Mouse (Mus musculus) brain, adult 2 months (tissue): ENCODE measurements around the gene Gm9945.

ENCODE experiments used
- DNase-seq: peaks from one replicate; pipeline ENCODE4 v3.0.0; 2011; ENCODE audit warnings: low read depth, low spot score

Gene Gm9945

GRCm38 (mm10) chr11:53493243-53493955, 13.4 kb downstream of the Gm9945 start:
- no peak for DNase-seq

- peak; percentile 88 for DNase-seq
Observed at GRCm38 (mm10) chr11:53495417-53495816, 15.5 kb downstream of the Gm9945 start.

GRCm38 (mm10) chr11:53496946-53497345, 17.0 kb downstream of the Gm9945 start:
- DNase-seq, result peak; percentile 90

- no peak for DNase-seq
Observed at GRCm38 (mm10) chr11:53500569-53500968, 20.6 kb downstream of the Gm9945 start.

- DNase-seq, result peak; percentile 88
Observed at GRCm38 (mm10) chr11:53502039-53502765, 22.2 kb downstream of the Gm9945 start.

GRCm38 (mm10) chr11:53503738-53504137, 23.8 kb downstream of the Gm9945 start:
- no peak for DNase-seq

- DNase-seq, result no peak
Observed at GRCm38 (mm10) chr11:53504376-53504775, 24.4 kb downstream of the Gm9945 start.

- DNase-seq, result peak; percentile 99
Observed at GRCm38 (mm10) chr11:53505026-53505663, 25.2 kb downstream of the Gm9945 start.

- DNase-seq, result peak; percentile 68
Observed at GRCm38 (mm10) chr11:53507098-53507805, 27.3 kb downstream of the Gm9945 start.

GRCm38 (mm10) chr11:53508152-53508551, 28.2 kb downstream of the Gm9945 start:
- DNase-seq, result no peak

- no peak for DNase-seq
Observed at GRCm38 (mm10) chr11:53508591-53508990, 28.6 kb downstream of the Gm9945 start.

- DNase-seq, result no peak
Observed at GRCm38 (mm10) chr11:53510351-53510750, 30.4 kb downstream of the Gm9945 start.

- no peak for DNase-seq
Observed at GRCm38 (mm10) chr11:53516775-53517627, 37.0 kb downstream of the Gm9945 start.

GRCm38 (mm10) chr11:53518759-53519158, 38.8 kb downstream of the Gm9945 start:
- no peak for DNase-seq

GRCm38 (mm10) chr11:53519207-53520121, 39.5 kb downstream of the Gm9945 start, which contains the start of gene Sept8:
Gene Sept8, plus strand, starts transcription at chr11:53519257.
- DNase-seq, result peak; percentile 72

GRCm38 (mm10) chr11:53520122-53520978, 40.4 kb downstream of the Gm9945 start:
- peak; percentile 97 for DNase-seq

- peak; percentile 84 for DNase-seq
Observed at GRCm38 (mm10) chr11:53521120-53521820, 41.3 kb downstream of the Gm9945 start.

GRCm38 (mm10) chr11:53521821-53522131, 41.8 kb downstream of the Gm9945 start:
- peak; percentile 61 for DNase-seq
